Mouse (Mus musculus) mature B cell (primary cell): ENCODE measurements around the gene Ccdc80.

Experiments used
- in situ Hi-C: fragments of 300-500 bp; cut with MboI; formaldehyde crosslinking; loops from 2 replicates; pipeline ENCODE4 v1.14.3; 2019

Ccdc80 gene

DNA sequence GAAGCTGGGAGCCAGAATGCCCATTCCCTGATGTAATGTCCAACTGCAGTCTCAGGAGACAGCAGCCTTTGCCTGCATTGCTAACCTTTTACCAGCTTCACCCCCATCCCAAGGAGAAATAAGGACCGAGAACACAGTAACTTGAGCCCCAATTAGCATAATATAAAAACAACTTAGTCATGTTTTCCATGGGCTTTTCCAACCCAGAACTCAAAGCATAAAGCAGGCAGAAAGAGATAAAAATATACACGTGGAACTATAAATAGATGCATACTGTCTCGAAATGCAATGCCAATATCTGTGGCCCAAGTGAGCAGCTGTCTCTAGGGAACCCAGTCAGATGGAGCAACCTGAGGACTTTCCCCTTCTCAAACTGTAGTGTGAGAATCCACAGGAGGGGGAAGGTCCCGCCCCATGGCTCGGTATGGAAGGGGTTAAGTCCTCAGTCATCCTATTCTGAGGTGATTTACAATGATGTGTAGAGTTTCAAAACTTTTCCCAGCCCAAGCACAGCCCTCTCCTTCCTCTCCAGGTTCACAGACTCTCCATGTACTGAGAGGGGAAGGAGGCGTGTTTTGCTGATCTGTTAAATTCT lies at the start of gene Ccdc80:
Gene Ccdc80, plus strand, starts transcription at position 266 of the 595 bp plus-strand sequence.
- in situ Hi-C loops = loop anchor here (25.0 kb wide), 1 partner anchor 606 kb away; no protein-coding TSS in a partner anchor

GRCm38 (mm10) chr16:45044844-45045243 lies 48.4 kb upstream of the Ccdc80 start:
- in situ Hi-C loops = no loop called here

DNA sequence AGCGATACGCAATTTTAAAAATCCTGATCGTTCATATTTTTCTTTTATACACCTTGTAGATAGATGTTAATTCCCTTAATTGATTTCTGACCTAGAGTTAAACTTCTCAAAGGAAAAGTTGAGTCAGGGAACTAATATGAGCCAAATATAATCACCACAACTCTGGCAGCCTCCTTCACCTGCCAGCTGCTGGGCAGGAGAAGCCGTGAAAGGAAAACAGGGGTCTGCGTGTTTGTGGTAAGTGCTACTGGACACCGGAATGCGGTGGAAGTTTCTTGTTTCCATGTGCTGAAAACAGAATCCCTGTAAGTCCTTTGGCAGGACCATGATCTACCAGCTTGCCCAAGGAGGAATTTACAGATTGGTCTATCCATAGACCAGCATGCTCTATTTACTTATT lies 36.0 kb upstream of the Ccdc80 start:
- in situ Hi-C loops = no loop called here

GRCm38 (mm10) chr16:45057922-45058321 lies 35.3 kb upstream of the Ccdc80 start:
- in situ Hi-C loops = no loop called here

DNA sequence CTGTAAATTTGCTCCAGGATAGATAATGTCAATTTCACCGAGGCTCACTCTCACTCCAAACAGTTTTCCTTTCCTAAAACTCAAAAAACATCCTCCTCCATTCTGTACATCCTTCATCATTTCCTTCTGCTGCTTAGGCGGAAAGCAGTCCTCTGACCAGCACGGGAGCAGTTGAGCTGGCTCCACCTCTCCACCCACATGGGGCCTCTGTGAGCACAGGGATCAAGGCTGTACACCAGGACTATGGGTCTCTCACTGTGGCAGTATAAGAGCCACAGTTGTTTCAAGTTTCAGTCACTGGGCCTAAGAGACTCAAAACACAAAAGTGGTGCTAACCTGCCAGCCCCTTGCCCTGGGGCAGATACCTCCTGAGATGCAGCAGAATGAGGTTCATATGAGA lies 32.1 kb upstream of the Ccdc80 start:
- in situ Hi-C loops = no loop called here

DNA sequence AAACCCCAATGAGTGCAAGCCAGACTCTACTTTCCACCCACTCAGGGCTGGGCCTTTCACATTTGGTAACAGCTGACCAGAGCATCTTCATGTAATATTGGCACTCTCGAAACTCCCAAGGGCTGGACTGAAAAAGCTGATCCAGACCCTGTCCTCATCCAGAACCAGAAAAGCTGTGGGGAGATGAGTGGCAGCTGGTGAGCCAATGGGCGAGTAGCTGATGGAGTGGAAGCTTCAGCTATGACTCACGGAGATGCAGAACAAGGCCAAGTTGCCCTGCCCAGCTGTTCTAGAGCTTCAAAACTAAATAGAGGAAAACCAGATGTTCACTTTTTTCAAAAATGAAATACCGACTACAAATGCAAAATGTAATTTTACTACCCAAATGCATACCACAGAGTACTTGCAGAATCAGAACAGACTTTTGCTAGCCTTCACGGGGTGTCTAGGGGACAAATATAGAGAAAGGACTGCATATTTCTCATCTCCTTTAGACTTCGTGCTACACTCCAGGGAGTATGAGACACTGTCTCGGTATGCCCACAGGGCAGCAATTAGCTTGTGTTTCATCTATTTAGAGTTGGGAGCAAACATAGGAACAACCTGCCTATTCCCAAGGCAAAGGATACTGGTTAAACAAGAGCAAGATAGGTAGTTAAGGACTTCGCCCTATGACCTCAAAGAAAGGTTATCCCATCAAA lies 22.7 kb upstream of the Ccdc80 start:
- in situ Hi-C loops = no loop called here

- in situ Hi-C loops = no loop called here
These were observed 21.8 kb upstream of the Ccdc80 start for GRCm38 (mm10) chr16:45071424-45071823.

DNA sequence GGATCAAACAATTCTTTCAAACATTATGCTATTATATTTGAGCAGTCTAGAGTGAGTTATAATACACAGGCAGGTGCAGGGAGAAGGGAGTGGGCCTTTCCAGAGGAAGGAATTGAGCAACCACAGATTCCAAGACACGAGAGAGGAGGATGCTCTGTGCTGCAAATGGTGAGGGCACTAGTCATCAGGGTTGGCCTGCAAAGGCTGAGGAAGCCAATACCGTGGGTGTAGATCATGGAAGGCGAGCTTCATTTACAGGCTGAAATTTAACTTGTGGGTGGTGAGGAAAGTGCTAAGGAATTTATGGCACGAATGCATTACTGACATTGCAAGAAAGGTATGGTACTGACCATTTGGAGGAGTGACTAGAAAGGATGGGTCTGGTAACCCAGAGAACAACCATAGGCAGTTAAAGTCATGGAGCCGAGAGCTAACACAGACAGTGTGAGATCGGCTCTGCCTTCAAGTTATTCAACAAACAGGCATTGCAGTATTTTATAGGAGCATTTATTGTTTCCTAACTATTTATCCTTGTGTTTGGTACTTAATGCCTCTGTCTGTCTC lies 15.6 kb upstream of the Ccdc80 start:
- in situ Hi-C loops = loop anchor here (25.0 kb wide), 1 partner anchor 590 kb away; no protein-coding TSS in a partner anchor

GRCm38 (mm10) chr16:45079322-45079721 lies 13.9 kb upstream of the Ccdc80 start:
- in situ Hi-C loops = loop anchor here (25.0 kb wide), 1 partner anchor 592 kb away; no protein-coding TSS in a partner anchor

DNA sequence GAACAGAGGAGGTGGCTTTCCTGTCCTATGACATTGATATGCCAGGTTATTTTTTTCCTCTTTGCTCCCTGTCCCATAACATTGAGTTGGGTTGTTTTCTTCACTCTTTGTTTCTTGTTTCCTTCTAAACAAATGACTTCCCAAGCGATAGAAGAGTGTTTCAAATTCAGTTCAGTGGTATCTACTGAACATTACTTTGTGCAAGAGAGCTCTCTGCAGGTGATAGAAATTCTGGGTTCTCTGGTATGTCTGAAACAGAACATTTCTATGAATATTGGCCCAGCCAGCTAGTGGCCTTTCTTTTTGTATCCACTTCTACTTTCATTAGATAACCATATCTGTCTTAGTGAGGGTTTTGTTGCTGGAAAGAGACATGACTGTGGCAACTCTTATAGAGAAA lies 4.4 kb upstream of the Ccdc80 start:
- in situ Hi-C loops = loop anchor here (25.0 kb wide), 1 partner anchor 602 kb away; no protein-coding TSS in a partner anchor

GRCm38 (mm10) chr16:45090005-45090404 lies 3.2 kb upstream of the Ccdc80 start:
- in situ Hi-C loops = loop anchor here (25.0 kb wide), 1 partner anchor 603 kb away; no protein-coding TSS in a partner anchor

DNA sequence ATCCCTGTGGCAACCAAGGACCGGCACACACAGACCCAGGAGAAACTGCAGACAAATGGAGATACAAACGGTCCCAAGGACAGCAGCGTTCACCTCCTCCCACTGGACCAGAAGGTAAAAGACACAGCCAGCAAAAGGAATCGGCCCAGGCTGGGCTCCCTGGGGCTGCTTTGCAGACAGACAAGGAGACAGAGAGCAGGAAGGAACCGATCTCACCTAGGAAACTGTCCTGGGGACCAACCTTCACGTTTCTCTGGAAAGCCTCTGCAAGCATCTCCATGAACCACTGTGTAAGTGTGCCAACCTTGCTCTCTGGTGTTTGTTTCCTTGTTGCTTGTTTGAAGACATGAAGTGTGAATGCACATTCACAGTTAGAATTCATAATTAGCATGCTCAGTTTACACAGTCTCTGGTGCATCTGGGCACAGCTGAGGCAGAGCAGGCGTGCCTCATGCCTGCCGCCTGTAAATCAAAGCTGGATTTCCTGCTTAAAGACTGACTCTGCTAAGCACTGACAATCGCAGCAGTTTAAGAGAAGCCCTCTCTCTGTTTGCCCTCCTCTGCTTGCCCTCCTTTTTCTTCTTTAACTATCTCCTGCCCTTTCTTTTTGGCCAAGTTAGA lies 1.0 kb downstream of the Ccdc80 start:
- in situ Hi-C loops = loop anchor here (25.0 kb wide), 1 partner anchor 607 kb away; no protein-coding TSS in a partner anchor

DNA sequence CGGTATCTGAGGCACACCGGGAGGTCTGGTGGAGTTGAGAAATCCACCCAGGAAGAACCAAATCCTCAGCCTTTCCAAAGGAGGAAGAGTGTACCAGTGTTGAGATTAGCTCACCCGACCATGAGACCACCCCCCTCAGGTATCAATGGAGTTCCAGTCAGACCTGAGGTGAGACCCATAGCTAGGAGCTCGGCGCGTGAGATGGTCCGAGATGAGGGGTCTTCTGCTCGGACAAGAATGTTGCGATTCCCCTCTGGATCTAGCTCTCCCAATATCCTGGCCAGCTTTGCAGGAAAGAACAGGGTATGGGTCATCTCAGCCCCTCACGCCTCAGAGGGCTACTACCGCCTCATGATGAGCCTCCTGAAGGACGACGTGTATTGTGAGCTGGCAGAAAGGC lies 1.8 kb downstream of the Ccdc80 start:
- in situ Hi-C loops = loop anchor here (25.0 kb wide), 1 partner anchor 608 kb away; no protein-coding TSS in a partner anchor

DNA sequence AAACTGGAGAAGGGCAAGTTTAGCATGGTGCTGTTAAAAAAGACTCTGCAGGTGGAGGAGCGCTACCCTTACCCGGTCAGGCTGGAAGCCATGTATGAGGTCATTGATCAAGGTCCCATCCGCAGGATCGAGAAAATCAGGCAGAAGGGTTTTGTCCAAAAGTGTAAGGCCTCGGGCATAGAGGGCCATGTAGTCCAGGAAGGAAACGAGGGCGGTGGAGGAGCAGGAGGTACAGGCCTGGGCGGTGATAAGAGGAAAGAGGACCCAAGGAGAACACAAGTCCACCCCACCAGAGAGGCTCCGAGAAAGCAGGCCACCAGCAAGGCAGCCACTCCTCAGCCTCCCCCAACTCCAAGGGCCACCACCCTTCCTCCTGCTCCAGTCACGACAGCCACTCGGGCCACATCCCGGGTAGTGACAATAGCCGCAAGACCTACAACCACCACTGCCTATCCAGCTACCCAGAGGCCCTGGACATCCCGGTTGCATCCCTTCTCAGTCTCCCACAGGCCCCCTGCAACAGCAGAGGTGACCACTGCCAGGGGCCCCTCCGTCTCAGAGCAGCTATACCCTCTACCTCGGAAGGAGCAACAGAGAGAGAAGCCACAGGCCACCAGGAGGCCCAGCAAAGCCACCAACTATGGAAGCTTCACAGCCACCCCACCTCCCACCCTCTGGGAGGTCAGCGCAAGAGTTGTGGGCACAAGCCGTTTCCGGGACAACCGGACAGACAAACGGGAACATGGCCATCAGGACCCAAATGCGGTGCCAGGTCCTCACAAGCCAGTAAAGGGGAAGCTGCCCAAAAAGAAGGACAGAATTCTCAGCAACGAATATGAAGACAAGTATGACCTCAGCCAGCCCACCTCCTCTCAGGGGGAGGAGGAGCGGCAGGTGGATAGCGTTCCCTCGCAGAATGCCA lies 2.6 kb downstream of the Ccdc80 start:
- in situ Hi-C loops = loop anchor here (25.0 kb wide), 1 partner anchor 609 kb away; no protein-coding TSS in a partner anchor

DNA sequence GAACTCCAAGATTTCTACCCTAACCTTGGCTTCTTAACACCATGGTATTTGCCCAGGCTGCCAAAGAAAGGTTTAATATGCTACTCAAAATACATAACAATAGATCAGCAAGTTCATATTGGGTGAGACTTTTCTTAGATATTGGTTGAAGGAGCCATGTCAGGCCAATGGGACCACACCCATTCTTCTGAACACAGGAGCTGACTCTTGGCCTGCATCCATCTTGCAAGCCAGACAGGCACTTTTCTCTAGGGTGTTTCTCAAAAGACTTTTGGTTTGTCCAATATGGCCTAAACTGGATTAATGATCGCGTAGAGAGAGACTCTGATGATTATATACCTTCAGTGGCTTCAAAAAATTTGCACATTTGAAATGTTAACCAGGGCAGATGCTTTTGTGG lies 4.3 kb downstream of the Ccdc80 start:
- in situ Hi-C loops = loop anchor here (25.0 kb wide), 1 partner anchor 610 kb away; no protein-coding TSS in a partner anchor

DNA sequence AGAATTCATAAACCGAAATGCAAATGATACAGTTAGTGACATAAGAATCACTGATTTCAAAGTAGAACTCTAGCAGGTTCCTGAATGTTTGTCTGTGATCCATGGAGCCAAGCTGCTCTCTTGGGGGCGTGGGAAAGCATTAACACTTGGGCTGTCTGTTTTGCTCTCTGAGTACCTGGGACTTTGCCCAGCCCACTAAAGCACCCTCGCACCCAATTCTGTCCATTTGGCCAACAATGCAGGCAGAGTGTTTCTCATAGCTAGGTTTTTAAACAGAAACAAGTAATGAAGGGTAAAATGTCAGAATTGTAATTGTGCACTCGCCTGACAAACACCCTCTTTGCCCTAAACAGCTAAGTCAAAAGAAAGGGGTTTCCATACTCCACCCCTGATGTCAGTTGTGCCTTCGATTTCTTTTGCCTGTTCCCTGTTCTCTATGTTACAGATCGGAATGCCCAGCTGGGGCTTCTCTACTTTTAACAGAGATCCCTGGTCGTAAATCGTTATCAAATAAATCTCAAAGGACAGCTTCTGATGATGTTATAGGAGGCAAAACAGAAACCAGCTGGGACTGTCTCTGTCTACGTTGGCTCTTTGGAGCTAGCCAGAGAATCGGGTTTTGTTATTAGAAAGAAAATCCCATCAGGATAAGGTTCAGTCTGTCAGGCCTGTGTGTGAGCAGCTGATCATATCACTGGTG lies 5.1 kb downstream of the Ccdc80 start:
- in situ Hi-C loops = loop anchor here (25.0 kb wide), 1 partner anchor 611 kb away; no protein-coding TSS in a partner anchor

GRCm38 (mm10) chr16:45098886-45099210 lies 5.6 kb downstream of the Ccdc80 start:
- in situ Hi-C loops = loop anchor here (25.0 kb wide), 1 partner anchor 612 kb away; no protein-coding TSS in a partner anchor

- in situ Hi-C loops = no loop called here
These were observed 7.7 kb downstream of the Ccdc80 start for GRCm38 (mm10) chr16:45100892-45101291.

GRCm38 (mm10) chr16:45104993-45105392 lies 11.8 kb downstream of the Ccdc80 start:
- in situ Hi-C loops = no loop called here

DNA sequence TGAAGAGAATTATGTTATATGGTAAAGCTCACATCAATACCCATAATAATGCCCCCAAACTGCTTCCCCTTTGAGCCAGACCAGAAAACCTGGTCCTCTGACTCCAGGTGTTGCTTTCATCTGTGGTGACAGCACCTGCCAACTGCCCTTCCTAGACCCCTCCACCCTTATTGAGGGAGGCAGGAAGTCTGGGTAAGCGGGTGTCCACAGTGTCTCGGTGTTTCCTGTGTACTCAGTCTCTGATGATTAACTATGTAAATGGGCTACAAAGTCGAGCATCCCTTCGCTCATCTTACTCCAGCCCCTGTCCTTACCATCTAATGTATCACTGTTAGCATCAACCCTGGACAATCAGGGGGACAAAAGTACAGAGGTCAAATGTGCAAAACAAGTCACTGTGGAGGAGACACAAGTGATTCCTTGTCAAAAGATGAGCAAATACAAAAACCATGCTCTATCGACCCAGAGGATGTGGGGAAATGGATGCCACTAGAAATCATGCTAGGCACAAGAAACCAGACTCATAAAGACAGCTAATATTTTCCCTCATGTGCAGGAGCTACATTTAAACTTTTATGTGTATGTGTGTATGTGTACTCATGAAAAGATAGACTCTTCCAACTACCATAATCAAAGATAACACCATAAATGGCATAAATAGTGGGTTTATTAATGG lies 15.1 kb downstream of the Ccdc80 start:
- in situ Hi-C loops = no loop called here
